Mouse (Mus musculus): Measurements from ENCODE around the gene Tmem217. TPM values are rescaled to one million over a fixed set of nuclear protein-coding genes. Genes with fewer than 3 reads are reported as not detected.

Tmem217 gene
- total and polyA plus RNA-seq, 3 experiments = 2.5 to 4.5 TPM; not detected in 1

- Histone ChIP-seq H3K9me3 (replicated peaks; ENCODE audit: insufficient read depth, low read length) (no peaks in the 10 kb centered on the region), H3K79me2 (ENCODE audit: control insufficient read depth, insufficient read depth, low read length, poor library complexity) (no peaks in the 10 kb centered on the region), H3K4me1 (ENCODE audit: control insufficient read depth in 1 of 2, insufficient read depth in 2 of 2, low read length in 2 of 2) (peaks cover 3 to 23% of the 10 kb centered on the region in 2 experiments; a peak in 3 of 4 replicates), H3K36me3 (ENCODE audit: control insufficient read depth in 1 of 2, insufficient read depth in 2 of 2, low read length in 2 of 2) (peaks cover 0 to 13% of the 10 kb centered on the region in 2 experiments; a peak in 2 of 4 replicates), H3K4me3 (ENCODE audit: control insufficient read depth in 1 of 2, insufficient read depth in 1 of 2, low read depth in 2 of 2, low read length in 2 of 2) (peak overlapping the region in 1 of 2 experiments; percentile 42; a peak in 2 of 4 replicates), H3K27ac (ENCODE audit: control insufficient read depth, low read depth, low read length) (peak overlapping the region; percentile 82), H3K27me3 (ENCODE audit: control insufficient read depth in 1 of 2, insufficient read depth in 2 of 2, low read length in 2 of 2) (no peaks in the 10 kb centered on the region), H3K9ac (ENCODE audit: control insufficient read depth, low read depth, low read length, poor library complexity, severe bottlenecking) (peak overlapping the region; percentile 59; the same call in 1 of the 2 replicates)
- DNase-seq (ENCODE audit: low read depth, low spot score) = peak; percentile 57
- TF ChIP-seq NELFE (IDR thresholded peaks at IDR 0.05; ENCODE audit: low read depth, low read length) (no peak), CTCF (IDR thresholded peaks at IDR 0.05 in 2 of 3, conservative IDR thresholded peaks at IDR 0.05 in 1 of 3; ENCODE audit: control insufficient read depth in 1 of 3, insufficient read depth in 1 of 3, low read depth in 2 of 3, low read length in 3 of 3, poor library complexity in 1 of 3, severe bottlenecking in 1 of 3) (peak; percentile 47 to 67 (median 58)), SMC3 (IDR thresholded peaks at IDR 0.05; ENCODE audit: low read depth, low read length) (peak; percentile 24; the same call in 1 of the 2 replicates)
These were observed 20.9 kb downstream of the Tmem217 start for GRCm38 (mm10) chr17:29531278-29531677.

GRCm38 (mm10) chr17:29530508-29530907 lies 21.7 kb downstream of the Tmem217 start:
- Histone ChIP-seq H3K27ac (ENCODE audit: control insufficient read depth, low read depth, low read length) (no peak overlapping the region), H3K36me3 (ENCODE audit: control insufficient read depth in 1 of 2, insufficient read depth in 2 of 2, low read length in 2 of 2) (peaks cover 0 to 13% of the 10 kb centered on the region in 2 experiments; a peak in 2 of 4 replicates), H3K4me3 (ENCODE audit: control insufficient read depth in 1 of 2, insufficient read depth in 1 of 2, low read depth in 2 of 2, low read length in 2 of 2) (peak overlapping the region in 1 of 2 experiments; percentile 9; a peak in 1 of 4 replicates), H3K27me3 (ENCODE audit: control insufficient read depth in 1 of 2, insufficient read depth in 2 of 2, low read length in 2 of 2) (no peaks in the 10 kb centered on the region), H3K9me3 (replicated peaks; ENCODE audit: insufficient read depth, low read length) (no peaks in the 10 kb centered on the region), H3K4me1 (ENCODE audit: control insufficient read depth in 1 of 2, insufficient read depth in 2 of 2, low read length in 2 of 2) (peaks cover 3 to 23% of the 10 kb centered on the region in 2 experiments; a peak in 3 of 4 replicates), H3K9ac (ENCODE audit: control insufficient read depth, low read depth, low read length, poor library complexity, severe bottlenecking) (no peak overlapping the region), H3K79me2 (ENCODE audit: control insufficient read depth, insufficient read depth, low read length, poor library complexity) (no peaks in the 10 kb centered on the region)
- peak; percentile 41 for DNase-seq (ENCODE audit: low read depth, low spot score)
- TF ChIP-seq E2F4 (IDR thresholded peaks at IDR 0.05; ENCODE audit: borderline replicate concordance, low read depth, low read length) (no peak), ZMIZ1 (IDR thresholded peaks at IDR 0.05; ENCODE audit: low read depth, low read length) (no peak), CTCF (IDR thresholded peaks at IDR 0.05 in 2 of 3, conservative IDR thresholded peaks at IDR 0.05 in 1 of 3; ENCODE audit: control insufficient read depth in 1 of 3, insufficient read depth in 1 of 3, low read depth in 2 of 3, low read length in 3 of 3, poor library complexity in 1 of 3, severe bottlenecking in 1 of 3) (no peak), MAZ (IDR thresholded peaks at IDR 0.05; ENCODE audit: low read depth, low read length) (no peak), ELF1 (IDR thresholded peaks at IDR 0.05; ENCODE audit: low read depth, low read length) (no peak)

DNA sequence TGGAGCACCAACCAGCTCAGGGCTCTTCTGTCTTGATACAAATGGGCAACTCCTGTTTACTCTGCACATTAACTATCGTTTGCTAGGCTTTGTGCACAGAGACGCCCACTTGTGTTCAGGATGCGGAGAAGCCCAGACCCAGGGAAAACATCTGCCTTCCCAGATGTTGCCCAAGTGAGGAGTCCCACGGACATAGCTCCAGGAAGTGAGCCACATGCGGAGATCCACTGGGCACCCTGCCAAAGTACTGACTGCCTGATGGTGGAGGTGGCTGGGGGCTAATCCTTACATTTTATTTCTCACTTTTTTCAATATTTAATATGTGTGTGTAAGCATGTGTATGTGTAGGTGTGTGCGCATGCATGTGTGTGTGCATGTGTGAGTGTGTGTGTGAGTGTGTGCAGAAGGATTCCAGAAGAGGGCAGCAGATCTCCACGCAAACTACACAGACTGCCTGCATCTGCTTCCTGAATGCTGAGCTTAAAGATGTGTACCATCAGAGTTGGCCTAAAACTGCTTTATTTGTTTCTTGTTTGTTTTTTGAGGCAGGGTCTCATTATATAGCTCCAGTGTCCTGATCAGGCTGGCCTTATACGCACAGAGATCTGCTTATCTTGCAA lies 23.5 kb downstream of the Tmem217 start:
- H3K9me3 ChIP-seq (replicated peaks; ENCODE audit: insufficient read depth, low read length) = no peaks in the 10 kb centered on the region
- H3K9ac ChIP-seq (ENCODE audit: control insufficient read depth, low read depth, low read length, poor library complexity, severe bottlenecking) = no peak overlapping the region
- H3K79me2 ChIP-seq (ENCODE audit: control insufficient read depth, insufficient read depth, low read length, poor library complexity) = no peaks in the 10 kb centered on the region
- DNase-seq (ENCODE audit: low read depth, low spot score) = peak; percentile 68
- H3K4me3 ChIP-seq (ENCODE audit: control insufficient read depth in 1 of 2, insufficient read depth in 1 of 2, low read depth in 2 of 2, low read length in 2 of 2) = no peak overlapping the region
- no peaks in the 10 kb centered on the region for H3K27me3 ChIP-seq (ENCODE audit: control insufficient read depth in 1 of 2, insufficient read depth in 2 of 2, low read length in 2 of 2)
- peaks cover 0 to 13% of the 10 kb centered on the region in 2 experiments; a peak in 2 of 4 replicates for H3K36me3 ChIP-seq (ENCODE audit: control insufficient read depth in 1 of 2, insufficient read depth in 2 of 2, low read length in 2 of 2)
- TF ChIP-seq EP300 (IDR thresholded peaks at IDR 0.05; ENCODE audit: low read depth in 1 of 2, low read length in 2 of 2) = no peak
- TF ChIP-seq RAD21 (IDR thresholded peaks at IDR 0.05; ENCODE audit: low read depth, low read length) = peak; percentile 77
- TF ChIP-seq NELFE (IDR thresholded peaks at IDR 0.05; ENCODE audit: low read depth, low read length) = no peak
- 0 out of 2 replicates have a peak, but pooled peaks have one; percentile 21 for TF ChIP-seq SIN3A (IDR thresholded peaks at IDR 0.05; ENCODE audit: low read length)
- 0 out of 2 replicates have a peak, but pooled peaks have one; percentile 26 for TF ChIP-seq ELF1 (IDR thresholded peaks at IDR 0.05; ENCODE audit: low read depth, low read length)
- TF ChIP-seq SMC3 (IDR thresholded peaks at IDR 0.05; ENCODE audit: low read depth, low read length) = peak; percentile 50
- peak; percentile 42; the same call in 1 of the 2 replicates for TF ChIP-seq ZC3H11A (IDR thresholded peaks at IDR 0.05; ENCODE audit: low read depth, low read length)
- peak; percentile 65 to 72 (median 69) for TF ChIP-seq CTCF (IDR thresholded peaks at IDR 0.05 in 2 of 3, conservative IDR thresholded peaks at IDR 0.05 in 1 of 3; ENCODE audit: control insufficient read depth in 1 of 3, insufficient read depth in 1 of 3, low read depth in 2 of 3, low read length in 3 of 3, poor library complexity in 1 of 3, severe bottlenecking in 1 of 3)
- H3K4me1 ChIP-seq (ENCODE audit: control insufficient read depth in 1 of 2, insufficient read depth in 2 of 2, low read length in 2 of 2) = peaks cover 3 to 23% of the 10 kb centered on the region in 2 experiments; a peak in 3 of 4 replicates
- no peak overlapping the region for H3K27ac ChIP-seq (ENCODE audit: control insufficient read depth, low read depth, low read length)
